In genomic region chr17:47878378-47879089, GRCm38 (mm10) we compare ENCODE assay signal across 9 mouse cellular contexts. TPM values are rescaled to one million over a fixed set of nuclear protein-coding genes. Genes with fewer than 3 reads are reported as not detected.
DNase-seq lines count a peak whose midpoint lies in the region; ATAC-seq lines count a peak whose summit lies in the region.
"Had no signal": no experiment of that assay in that cellular context is flagged by ENCODE, and none has a peak within 500 bp of the region (broad histone marks: within the 10 kb centered on the region; RNA-seq: fewer than 3 reads in every experiment).

No protein-coding gene starts in this region.

- H3K4me2 ChIP-seq in midbrain, embryonic 14.5 days (ENCODE audit: low read length): peak overlapping the region; percentile 69

- peak overlapping the region; percentile 41 for H3K4me3 ChIP-seq in midbrain, embryonic 14.5 days (replicated peaks; ENCODE audit: low read depth, low read length)
- H3K4me3 ChIP-seq: megakaryocyte, embryonic 14.5 days had no signal

- peak overlapping the region; percentile 41 for H3K9ac ChIP-seq in midbrain, embryonic 14.5 days (replicated peaks; ENCODE audit: low read length)

- DNase-seq in embryo, embryonic 10 days (ENCODE audit: low spot score): peak; percentile 60
- no peak for DNase-seq in embryo, embryonic 10.5 days (ENCODE audit: low spot score)
- peak; percentile 55 to 72 for DNase-seq in cerebellum, postnatal 14 days
- DNase-seq in layer of hippocampus, postnatal 25 days (ENCODE audit: extremely low spot score in 1 of 2, low spot score in 1 of 2): peak; percentile 50 to 57
- DNase-seq in midbrain, embryonic 14.5 days: peak; percentile 81
- peak; percentile 70 for DNase-seq in testis, postnatal 10 days (ENCODE audit: low spot score)
- no peak for DNase-seq in thymus, adult 18-20 months

- H3K4me1 ChIP-seq in midbrain, embryonic 14.5 days (ENCODE audit: control insufficient read depth, insufficient read depth, low read length): peaks cover 46% of the 10 kb centered on the region

- peak overlapping the region; percentile 79 for H3K27ac ChIP-seq in midbrain, embryonic 14.5 days (replicated peaks; ENCODE audit: low read depth, low read length)

- peaks cover 17% of the 10 kb centered on the region for H3K36me3 ChIP-seq in midbrain, embryonic 14.5 days (ENCODE audit: control insufficient read depth, insufficient read depth, low read length)

- H3K9me3 ChIP-seq in midbrain, embryonic 14.5 days (ENCODE audit: control insufficient read depth, low read length): no peaks in the 10 kb centered on the region
- H3K9me3 ChIP-seq: megakaryocyte, embryonic 14.5 days had no signal

- WGBS in midbrain, embryonic 14.5 days: 6% methylated on average over 35 of the region's 35 CpGs

- peak; percentile 17; the same call in 1 of the 2 replicates for ATAC-seq in granulocyte monocyte progenitor cell, adult 5-6 weeks (replicated peaks; ENCODE audit: poor library complexity, severe bottlenecking)
- peak; percentile 36 for ATAC-seq in midbrain, embryonic 14.5 days (ENCODE audit: low FRiP score, low TSS enrichment)

- no peaks in the 10 kb centered on the region for H3K27me3 ChIP-seq in midbrain, embryonic 14.5 days (ENCODE audit: control insufficient read depth, insufficient read depth, low read length)

RNA-seq across cellular contexts. Expression of gene Mdfi, which starts 44.0 kb away (rescaled TPM):
- total RNA-seq in granulocyte monocyte progenitor cell, adult 5-6 weeks (2014; fragmentation: Nextera tagmentation): 3.7 and 5.5 TPM in 2 replicates
- total RNA-seq in granulocyte monocyte progenitor cell, adult 5-6 weeks (2017): 2.7 and 4.9 TPM in 2 replicates
- 1 to 10 TPM; 1.4 to 1.5 TPM for total RNA-seq in layer of hippocampus, postnatal 25 days (2021)
- 8.3 and 8.4 TPM in 2 replicates for polyA plus RNA-seq in midbrain, embryonic 14.5 days (2014; fragmentation: Nextera tagmentation; extraction: Ambion mirVana)

RNA-seq across cellular contexts. Expression of gene Foxp4, which starts 45.9 kb away (rescaled TPM):
- 16.9 and 29.3 TPM in 2 replicates for total RNA-seq in granulocyte monocyte progenitor cell, adult 5-6 weeks (2014; fragmentation: Nextera tagmentation)
- 3.4 and 4.0 TPM in 2 replicates for total RNA-seq in granulocyte monocyte progenitor cell, adult 5-6 weeks (2017)
- total RNA-seq in layer of hippocampus, postnatal 25 days (2021): 10 to 100 TPM; 40.3 to 50.2 TPM
- 40.6 and 40.9 TPM in 2 replicates for polyA plus RNA-seq in midbrain, embryonic 14.5 days (2014; fragmentation: Nextera tagmentation; extraction: Ambion mirVana)

Comparison
In these comparisons a context has a peak if more than half of its experiments do, and no peak if none do; other contexts are left out.
1. DNase-seq: peak in embryo, embryonic 10 days (single experiment), cerebellum, postnatal 14 days (2 of 2), layer of hippocampus, postnatal 25 days (2 of 2), midbrain, embryonic 14.5 days (single experiment) and testis, postnatal 10 days (single experiment); none in embryo, embryonic 10.5 days (single experiment) and thymus, adult 18-20 months (0 of 2).